Mouse (Mus musculus) ES-E14 (cell line): Measurements from ENCODE around the gene Abca7. TPM values are rescaled to one million over a fixed set of nuclear protein-coding genes. Genes with fewer than 3 reads are reported as not detected.

Source experiments
- DNase-seq: peaks from one replicate; pipeline ENCODE4 v3.0.0-alpha.2; 2013; ENCODE audit warnings: low read depth, low spot score
- H3K27ac ChIP-seq: 2 replicates; pipeline ENCODE4 v1.5.1; 2012; ENCODE audit warnings: low read depth, mild to moderate bottlenecking, low read length, moderate library complexity, mixed read lengths; ENCODE audit not compliant: poor library complexity, insufficient read depth, severe bottlenecking
- H3K36me3 ChIP-seq: 2 replicates; pipeline ENCODE4 v1.6.1; 2012; ENCODE audit warnings: mild to moderate bottlenecking, low read length, moderate library complexity, mixed read lengths; ENCODE audit not compliant: control insufficient read depth, poor library complexity, insufficient read depth, severe bottlenecking
- H3K4me1 ChIP-seq, 2 experiments: fragments of 150-350 bp in 1 of 2; sonication (generic) in 1 of 2; 2 replicates each; pipeline ENCODE4 v1.6.1; 2012; ENCODE audit warnings: low read length in 2 of 2, mild to moderate bottlenecking in 1 of 2, mixed read lengths in 1 of 2; ENCODE audit not compliant: control insufficient read depth in 2 of 2, insufficient read depth in 2 of 2, poor library complexity in 1 of 2
- H3K4me3 ChIP-seq, 2 experiments: fragments of 150-350 bp in 1 of 2; sonication (generic) in 1 of 2; 2 replicates each; pipeline ENCODE4 v1.5.1; 2012; ENCODE audit warnings: low read length in 2 of 2, low read depth in 1 of 2, mild to moderate bottlenecking in 1 of 2, mixed read lengths in 1 of 2; ENCODE audit not compliant: insufficient read depth in 1 of 2, poor library complexity in 1 of 2, severe bottlenecking in 1 of 2
- H3K9ac ChIP-seq: 2 replicates; pipeline ENCODE4 v1.6.1; 2012; ENCODE audit warnings: low read depth, mild to moderate bottlenecking, low read length, mixed read lengths; ENCODE audit not compliant: poor library complexity, insufficient read depth, severe bottlenecking
- H3K9me3 ChIP-seq: fragments of 150-350 bp; sonication (generic); 2 replicates; pipeline ENCODE4 v1.6.1; 2012; ENCODE audit warnings: low read depth, mild to moderate bottlenecking, low read length; ENCODE audit not compliant: control insufficient read depth, insufficient read depth
- CHD2 ChIP-seq: IDR thresholded peaks from 2 replicates; pipeline ENCODE4 v1.6.1; 2014; ENCODE audit warnings: mild to moderate bottlenecking, low read depth, low read length, inconsistent platforms
- HCFC1 ChIP-seq: IDR thresholded peaks from 2 replicates; pipeline ENCODE4 v1.6.1; 2012; ENCODE audit warnings: low read length, inconsistent platforms, borderline replicate concordance; ENCODE audit not compliant: insufficient read depth
- MAFK ChIP-seq: IDR thresholded peaks from 2 replicates; pipeline ENCODE4 v1.6.1; 2014; ENCODE audit warnings: mild to moderate bottlenecking, low read depth, low read length, inconsistent platforms; ENCODE audit not compliant: insufficient read depth
- ZC3H11A ChIP-seq: IDR thresholded peaks from 2 replicates; pipeline ENCODE4 v1.6.1; 2012; ENCODE audit warnings: low read depth, mild to moderate bottlenecking, inconsistent platforms, low read length, borderline replicate concordance
- ZNF384 ChIP-seq: IDR thresholded peaks from 2 replicates; pipeline ENCODE4 v1.6.1; 2012; ENCODE audit warnings: low read depth, low read length, inconsistent platforms
- in situ Hi-C, 2 experiments: fragments of 600-800 bp; cut with MboI; formaldehyde crosslinking; loops; one replicate each; pipeline ENCODE4 v1.15.1; 2025; ENCODE audit warnings: low sequenced_read_pairs in 2 of 2, inconsistent platforms in 1 of 2; ENCODE audit not compliant: unreplicated experiment in 2 of 2
- total RNA-seq: library from RNA; depleted of rRNA; stranded (reverse); fragments of 300-350 nt; gene quantifications from 2 replicates; pipeline ENCODE4 v1.2.3, GENCODE M21; 2012

Abca7 gene
- total RNA-seq, 1 experiment: 8.8 TPM

GRCm38 (mm10) chr10:79987771-79988505 lies 8.4 kb upstream of the Abca7 start:
- Histone ChIP-seq H3K9ac (peak overlapping the region; percentile 81), H3K4me3 (peak overlapping the region; percentile 75 to 86), H3K27ac (peak overlapping the region; percentile 45; the same call in 1 of the 2 replicates), H3K4me1 (peaks cover 9 to 19% of the 10 kb centered on the region in 2 experiments), H3K36me3 (peaks cover under 1% of the 10 kb centered on the region; the same call in 1 of the 2 replicates), H3K9me3 (no peaks in the 10 kb centered on the region)
- TF ChIP-seq ZC3H11A: no peak
- no peak for TF ChIP-seq ZNF384
- TF ChIP-seq CHD2: no peak
- no peak for TF ChIP-seq MAFK
- TF ChIP-seq HCFC1: no peak
- no peak for DNase-seq
- in situ Hi-C loops: loop anchor here in 1 of 2 experiments (25.0 kb wide), 1 partner anchor 124 kb away; the partner anchor contains the start of genes Sbno2 and Stk11

GRCm38 (mm10) chr10:79988506-79989271 lies 7.6 kb upstream of the Abca7 start, which contains the start of gene Cnn2:
Gene Cnn2, plus strand, starts transcription at chr10:79988584.
- in situ Hi-C loops: loop anchor here in 1 of 2 experiments (25.0 kb wide), 1 partner anchor 124 kb away; the partner anchor contains the start of genes Sbno2 and Stk11
- TF ChIP-seq HCFC1: no peak
- TF ChIP-seq CHD2: no peak
- TF ChIP-seq MAFK: no peak
- no peak for TF ChIP-seq ZC3H11A
- TF ChIP-seq ZNF384: no peak
- H3K4me1 ChIP-seq: peaks cover 6 to 16% of the 10 kb centered on the region in 2 experiments

GRCm38 (mm10) chr10:79989272-79989786 lies 7.0 kb upstream of the Abca7 start:
- DNase-seq: no peak
- Histone ChIP-seq H3K4me1 (peaks cover 6 to 16% of the 10 kb centered on the region in 2 experiments), H3K36me3 (peaks cover 11% of the 10 kb centered on the region; the same call in 1 of the 2 replicates), H3K27ac (no peak overlapping the region), H3K9ac (peak overlapping the region; percentile 81; the same call in 1 of the 2 replicates), H3K9me3 (no peaks in the 10 kb centered on the region), H3K4me3 (peak overlapping the region; percentile 75 to 86; a peak in 3 of 4 replicates)
- TF ChIP-seq MAFK (no peak), ZC3H11A (no peak), HCFC1 (no peak), ZNF384 (no peak), CHD2 (no peak)
- in situ Hi-C loops: loop anchor here in 1 of 2 experiments (25.0 kb wide), 1 partner anchor 123 kb away; the partner anchor contains the start of genes Sbno2 and Stk11

More at GRCm38 (mm10) chr10:79988506-79989271, 7.6 kb upstream of the Abca7 start, which contains the start of gene Cnn2:
- H3K9ac ChIP-seq: peak within 1 kb of the TSS; percentile 81
- H3K27ac ChIP-seq: peak within 1 kb of the TSS; percentile 45; the same call in 1 of the 2 replicates
- peak within 1 kb of the TSS; percentile 75 to 86 for H3K4me3 ChIP-seq
- no peaks in the 10 kb centered on the region for H3K9me3 ChIP-seq
- DNase-seq: no peak
- peaks cover 8% of the 10 kb centered on the region; the same call in 1 of the 2 replicates for H3K36me3 ChIP-seq

- H3K4me3 ChIP-seq: no peak overlapping the region
- no peaks in the 10 kb centered on the region for H3K9me3 ChIP-seq
- TF ChIP-seq ZNF384: no peak
- TF ChIP-seq HCFC1: no peak
- TF ChIP-seq MAFK: no peak
- TF ChIP-seq ZC3H11A: no peak
- no peak for TF ChIP-seq CHD2
- in situ Hi-C loops: loop anchor here in 1 of 2 experiments (25.0 kb wide), 1 partner anchor 122 kb away; the partner anchor contains the start of genes Sbno2 and Stk11
- peaks cover 14% of the 10 kb centered on the region; the same call in 1 of the 2 replicates for H3K36me3 ChIP-seq
- no peak for DNase-seq
- H3K9ac ChIP-seq: no peak overlapping the region; the same call in 1 of the 2 replicates
- H3K27ac ChIP-seq: no peak overlapping the region
- H3K4me1 ChIP-seq: peaks cover 6 to 16% of the 10 kb centered on the region in 2 experiments
Observed at GRCm38 (mm10) chr10:79989870-79990269, 6.4 kb upstream of the Abca7 start.
